Mouse (Mus musculus) adrenal gland, adult 18-20 months (tissue): ENCODE results near the gene Ankib1. TPM values are rescaled to one million over a fixed set of nuclear protein-coding genes. Genes with fewer than 3 reads are reported as not detected.
A peak's percentile ranks its signal among the peaks of the same experiment; 100 is the strongest.
"Not testable (repeated sequence)": the region's sequence is repeated elsewhere in the genome, so short reads cannot be mapped to it uniquely, and the experiment has no call there.

Experiments
- DNase-seq, 2 experiments: peaks; one replicate each; pipeline ENCODE4 v3.0.0; 2021 to 2022; ENCODE audit warnings: low spot score in 2 of 2
- long read RNA-seq, 2 experiments: library from polyadenylated mRNA; stranded (forward); transcript quantifications; one replicate each; pipeline ENCODE4 v2.0.0; 2021
- total RNA-seq, 2 experiments: library from RNA; stranded (reverse); gene quantifications; 1 replicate in 1 of 2; 2 replicates in 1 of 2; pipeline ENCODE4 v1.2.3; 2021

Gene Ankib1
- 10 to 100 TPM; 53.7 to 84.6 TPM for total RNA-seq
- long read RNA-seq, experiment 1, partial matches to known transcripts, result 3 of 10 reads
- long read RNA-seq, experiment 1, other reads (novel, unspliced or antisense), result 7 of 10 reads
- long read RNA-seq, experiment 2, full-length matches to known transcripts, result 6 of 37 reads
- long read RNA-seq, experiment 2, partial matches to known transcripts, result 11 of 37 reads
- long read RNA-seq, experiment 2, other reads (novel, unspliced or antisense), result 20 of 37 reads

DNA sequence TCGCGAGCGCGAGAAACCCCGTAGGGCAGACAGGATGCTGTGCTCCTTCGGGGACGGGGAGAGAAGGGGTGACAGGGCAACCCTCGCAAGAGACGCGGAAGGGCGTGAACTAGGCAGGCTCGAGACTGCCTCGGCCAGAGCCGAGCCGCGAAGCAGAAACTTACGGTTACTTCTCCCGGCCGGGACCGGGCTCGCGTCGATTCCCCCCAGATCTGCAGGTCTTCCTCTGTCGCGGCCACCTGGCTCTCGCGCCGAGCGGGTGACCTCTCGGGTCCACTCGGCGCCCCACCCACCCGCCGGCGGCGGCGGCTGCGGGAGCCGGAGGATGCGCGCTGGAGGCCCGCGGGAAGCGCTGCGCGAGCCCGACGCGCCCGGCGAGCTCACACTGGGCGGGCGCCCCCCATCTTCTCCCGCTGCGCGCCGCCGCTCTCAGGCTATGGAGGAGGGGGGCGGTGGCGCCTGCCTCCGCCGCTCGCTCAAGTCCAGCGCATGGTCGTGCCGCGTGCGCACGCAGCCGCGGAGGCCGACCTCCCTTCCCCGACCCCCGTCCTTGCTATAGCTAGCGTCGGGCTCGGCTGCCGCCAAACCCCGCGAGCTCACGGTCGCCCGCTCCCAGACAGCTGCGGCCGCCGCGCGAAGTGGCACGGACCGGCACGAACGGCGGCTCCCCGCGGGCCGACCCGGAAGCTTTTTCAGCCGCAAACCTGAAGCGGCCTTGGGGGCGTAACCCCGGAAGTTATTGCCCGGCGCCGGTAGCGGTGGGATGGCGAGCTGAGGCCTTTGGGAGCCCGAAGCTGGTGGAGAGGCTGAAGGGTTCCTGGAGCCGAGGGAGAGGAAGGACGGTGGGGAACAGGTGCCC is at the start of gene Ankib1, which contains the start of gene Krit1:
Ankib1 (minus strand) TSS at position 493 of the 859 bp plus-strand sequence.
Krit1 (plus strand) TSS at position 752 of the 859 bp plus-strand sequence.
- peak; percentile 86 to 91 for DNase-seq

DNA sequence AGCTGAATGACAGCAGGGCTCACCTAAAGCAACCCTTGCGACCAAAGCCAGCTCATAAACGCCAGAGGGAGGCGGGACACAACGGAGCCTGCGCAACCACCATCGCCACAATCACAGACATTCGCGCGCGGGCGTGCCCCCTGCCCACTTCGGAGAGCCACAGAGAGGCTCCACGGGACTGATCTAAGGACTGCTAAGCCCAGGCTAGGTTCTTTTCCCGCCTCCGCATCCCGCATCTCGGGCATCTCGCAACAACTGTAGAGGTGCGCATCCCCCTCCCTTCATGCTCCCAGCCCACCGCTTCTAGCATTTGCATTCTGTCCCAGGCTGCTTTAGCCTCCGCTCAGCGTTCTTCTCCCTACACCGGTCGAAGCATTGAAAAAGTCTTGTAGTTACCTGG is 42.3 kb upstream of the Ankib1 start, which contains the start of gene Lrrd1:
Lrrd1 (plus strand) TSS at position 148 of the 400 bp plus-strand sequence.
- no peak for DNase-seq

DNA sequence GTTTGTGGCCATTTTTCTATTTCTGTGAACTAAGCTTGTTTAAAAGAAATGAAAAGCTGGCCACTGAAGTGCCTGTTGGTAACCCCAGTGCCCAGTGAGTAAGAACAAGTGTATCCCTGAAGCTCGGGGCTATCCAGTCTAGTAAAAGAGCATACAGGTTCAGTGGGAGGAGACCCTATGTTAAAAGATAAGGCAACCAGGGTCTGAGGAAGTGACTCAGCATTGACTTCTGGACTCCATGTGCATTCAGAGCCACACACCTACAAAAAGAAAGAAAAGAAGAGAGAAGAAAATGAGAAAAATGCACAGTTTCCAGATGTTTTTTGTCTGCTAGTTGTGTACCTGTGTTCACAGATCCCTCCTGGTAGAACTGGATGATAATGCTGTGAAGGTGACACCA is 31.4 kb upstream of the Ankib1 start:
- no peak for DNase-seq

DNA sequence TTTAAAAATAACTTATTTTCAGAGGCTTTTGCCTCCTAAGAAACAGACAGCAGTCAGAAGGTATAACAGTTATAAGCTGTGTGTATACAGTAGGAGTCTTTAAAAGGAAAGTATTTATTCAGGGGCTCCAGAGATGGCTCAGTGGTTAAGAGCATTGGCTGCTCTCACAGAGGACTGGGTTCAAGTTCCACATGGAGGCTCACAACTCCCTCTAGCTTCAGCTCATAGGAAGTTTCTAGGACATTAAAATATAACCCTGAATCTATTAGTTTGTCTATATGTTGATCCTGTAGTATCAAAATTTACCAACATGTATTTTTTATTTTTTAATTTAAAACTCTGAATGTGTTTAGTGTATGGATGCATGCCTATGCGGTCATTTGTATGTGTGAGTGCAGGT is 5.7 kb upstream of the Ankib1 start:
- no peak for DNase-seq

DNA sequence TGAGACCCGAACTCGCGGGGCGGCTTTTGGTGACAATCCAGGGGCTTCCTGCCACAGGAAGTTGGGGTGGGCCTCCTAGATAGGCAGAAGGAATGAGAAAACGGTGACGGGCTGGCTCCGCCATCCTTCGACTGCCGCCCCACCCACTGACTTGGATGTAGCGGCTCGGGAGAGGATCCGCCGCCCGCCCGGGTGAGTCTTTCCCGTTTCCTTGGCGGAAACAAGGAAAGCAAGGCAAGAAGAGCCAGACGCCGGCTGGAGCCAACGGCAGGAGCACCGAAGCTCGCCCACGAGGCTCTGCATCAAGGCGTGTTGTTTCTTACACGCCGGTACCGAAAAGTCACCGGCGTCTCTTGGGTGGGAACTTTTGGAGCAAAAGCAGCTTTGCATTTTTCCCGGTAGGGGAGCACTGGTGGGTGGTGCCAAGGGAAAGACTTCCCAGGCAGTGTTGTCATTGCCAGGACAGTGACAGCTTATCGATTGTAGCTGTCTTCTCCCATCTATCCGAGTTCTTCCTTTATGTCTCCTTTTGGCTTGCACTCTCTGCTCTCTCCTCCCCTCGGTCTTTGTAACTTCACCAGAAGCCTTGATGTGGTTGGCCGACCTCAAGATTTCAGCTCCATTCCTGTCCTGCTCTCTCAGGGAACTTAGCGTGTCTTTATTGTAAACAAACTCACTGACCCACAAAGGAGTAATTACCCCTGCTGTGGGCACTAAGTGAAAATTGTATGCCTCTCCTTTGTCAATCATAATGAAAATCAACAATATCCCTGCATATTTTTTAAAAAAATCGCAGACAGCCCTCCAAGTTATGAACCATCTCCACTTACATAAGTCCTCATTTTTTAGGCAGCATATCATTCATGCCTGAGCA is 804 bp upstream of the Ankib1 start:
- no peak for DNase-seq

DNA sequence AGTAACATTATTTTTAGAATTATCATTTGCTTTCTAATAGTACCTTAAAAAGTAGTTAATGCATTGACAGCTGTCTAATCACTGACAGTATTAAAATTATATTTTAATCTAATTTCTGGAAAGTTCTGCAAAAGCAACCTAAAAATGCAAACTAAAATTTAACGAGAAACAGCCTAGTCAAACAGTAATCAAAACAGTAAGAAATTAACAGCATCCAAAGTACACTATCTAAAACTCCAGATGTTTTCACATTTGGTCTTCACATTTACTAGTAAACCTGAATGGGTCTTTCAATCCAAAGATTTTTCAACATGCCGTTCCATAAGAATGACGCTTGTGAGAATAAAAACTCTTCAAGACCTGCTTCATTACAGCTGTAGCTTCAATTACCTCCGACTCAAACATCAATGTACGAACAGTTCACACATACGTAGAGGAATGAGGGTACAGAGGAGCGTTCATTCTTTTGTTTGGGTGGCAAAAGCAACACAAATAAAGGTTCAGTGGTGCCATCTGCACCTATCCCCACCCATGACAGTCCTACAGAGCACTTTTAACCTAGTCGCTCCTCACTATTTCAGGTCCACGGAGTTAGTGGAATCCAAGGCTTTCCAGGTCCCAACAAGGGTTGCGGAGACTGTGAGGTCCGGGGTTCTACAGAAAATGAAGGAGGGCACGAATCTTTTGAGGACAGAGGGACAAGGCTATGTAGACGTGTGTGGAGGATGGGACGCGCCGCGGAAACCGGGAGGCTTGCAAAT is 873 bp downstream of the Ankib1 start:
- no peak for DNase-seq

DNA sequence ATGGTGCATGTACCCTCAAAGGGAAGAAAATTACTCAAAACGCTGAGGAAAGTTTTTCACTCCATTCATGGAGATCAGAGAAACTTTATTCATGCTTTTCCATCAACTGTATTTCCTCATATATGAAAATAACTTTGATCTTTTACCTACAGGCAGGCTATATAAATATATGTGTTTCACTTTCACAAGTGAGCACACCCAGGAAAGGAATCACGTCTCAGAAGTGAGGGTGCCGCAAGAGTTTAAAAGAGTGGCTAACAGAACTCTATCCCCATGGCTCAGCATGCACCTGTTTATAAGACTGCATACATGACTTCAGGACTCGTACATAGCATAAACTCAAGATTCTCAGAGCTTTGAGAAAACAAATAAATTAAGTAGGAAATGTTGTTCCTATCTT is 1.8 kb downstream of the Ankib1 start:
- no peak for DNase-seq

DNA sequence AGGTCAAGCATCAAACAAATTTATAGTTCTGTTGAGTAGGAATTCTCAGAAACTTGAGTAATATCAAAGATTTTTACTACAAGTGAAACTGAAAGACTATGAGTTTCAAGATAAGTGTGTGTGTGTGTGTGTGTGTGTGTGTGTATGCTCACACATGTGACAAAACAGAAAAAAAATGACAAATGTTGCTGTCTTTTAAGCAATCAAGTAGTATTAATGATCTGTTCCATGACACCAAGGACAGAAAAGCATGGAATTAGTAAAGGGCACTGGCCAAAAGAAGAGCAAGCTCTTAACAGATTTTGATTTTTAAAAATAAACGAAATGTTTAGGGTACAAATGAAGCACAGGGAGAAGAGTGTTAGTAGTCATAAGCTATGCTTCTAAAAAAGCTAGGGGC is 2.7 kb downstream of the Ankib1 start:
- DNase-seq, result no peak

DNA sequence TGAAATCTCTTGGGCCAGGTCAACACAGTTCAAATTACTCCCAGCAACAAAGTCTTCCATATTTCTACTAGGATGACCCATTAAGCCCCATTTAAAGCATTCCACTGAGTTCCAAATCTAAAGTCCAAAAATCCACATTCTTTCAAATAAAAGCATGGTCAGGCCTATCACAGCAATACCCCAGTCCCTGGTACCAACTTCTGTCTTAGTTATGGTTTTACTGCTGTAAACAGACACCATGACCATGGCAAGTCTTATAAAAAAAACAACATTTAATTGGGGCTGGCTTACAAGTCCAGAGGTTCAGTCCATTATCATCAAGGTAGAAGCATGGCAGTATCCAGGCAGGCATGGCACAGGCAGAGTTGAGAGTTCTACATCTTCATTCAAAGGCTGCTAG is 4.1 kb downstream of the Ankib1 start:
- not testable (repeated sequence) for DNase-seq

DNA sequence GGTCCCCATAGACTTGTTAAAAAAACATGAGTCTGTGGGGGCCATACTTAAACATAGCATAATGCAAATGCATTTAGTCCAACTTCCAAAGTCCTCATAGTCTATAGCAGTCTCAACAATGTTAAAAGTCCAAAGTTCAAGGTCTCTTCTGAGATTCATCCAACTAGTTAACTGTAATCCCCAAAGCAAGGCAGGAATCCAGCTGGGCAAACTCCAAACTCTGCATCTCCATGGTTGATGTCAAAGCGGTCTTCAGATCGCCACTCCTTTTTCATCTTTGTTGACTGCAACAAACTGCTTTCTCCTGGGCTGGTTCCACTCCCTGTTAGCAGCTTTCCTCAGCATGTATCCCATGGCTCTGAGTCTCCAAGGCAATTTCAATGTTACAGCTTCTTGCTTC is 5.6 kb downstream of the Ankib1 start:
- DNase-seq, result not testable (repeated sequence)

DNA sequence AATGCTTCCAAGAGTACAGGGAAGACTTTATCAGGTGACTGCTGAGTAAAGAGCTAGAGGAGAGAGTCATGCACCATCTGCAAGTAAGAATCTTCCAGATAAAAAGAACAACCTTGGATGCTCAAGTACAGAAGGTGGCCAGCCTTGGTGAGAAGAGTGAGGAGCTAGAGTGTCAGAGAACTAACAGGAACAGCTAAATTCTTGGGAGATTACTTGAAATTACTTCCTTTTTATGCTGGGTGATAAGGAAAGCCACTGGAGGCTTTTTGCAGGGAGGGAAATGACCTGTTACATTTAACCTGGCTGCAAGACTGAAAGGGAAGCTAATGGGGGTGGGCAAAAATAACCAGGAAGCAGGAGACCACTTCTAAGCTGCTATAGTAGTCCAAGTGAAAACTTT is 11.7 kb downstream of the Ankib1 start:
- no peak for DNase-seq

DNA sequence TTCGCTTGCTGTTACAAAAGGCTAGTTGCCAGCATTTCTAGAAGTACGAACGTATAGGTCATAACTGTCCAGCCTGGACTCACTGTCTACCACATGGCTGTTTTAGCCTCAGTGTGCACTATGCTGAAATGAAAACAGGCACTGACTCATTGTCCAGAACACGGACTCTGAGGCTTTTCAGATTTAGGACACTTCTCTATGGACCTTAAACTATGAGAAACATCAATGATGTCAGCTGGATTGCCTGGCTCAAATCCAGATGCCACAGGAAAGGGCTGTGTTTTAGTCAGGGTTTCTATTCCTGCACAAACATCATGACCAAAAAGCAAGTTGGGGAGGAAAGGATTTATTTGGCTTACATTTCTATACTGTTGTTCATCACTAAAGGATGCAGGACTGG is 15.2 kb downstream of the Ankib1 start:
- DNase-seq, result peak; percentile 27 to 29

DNA sequence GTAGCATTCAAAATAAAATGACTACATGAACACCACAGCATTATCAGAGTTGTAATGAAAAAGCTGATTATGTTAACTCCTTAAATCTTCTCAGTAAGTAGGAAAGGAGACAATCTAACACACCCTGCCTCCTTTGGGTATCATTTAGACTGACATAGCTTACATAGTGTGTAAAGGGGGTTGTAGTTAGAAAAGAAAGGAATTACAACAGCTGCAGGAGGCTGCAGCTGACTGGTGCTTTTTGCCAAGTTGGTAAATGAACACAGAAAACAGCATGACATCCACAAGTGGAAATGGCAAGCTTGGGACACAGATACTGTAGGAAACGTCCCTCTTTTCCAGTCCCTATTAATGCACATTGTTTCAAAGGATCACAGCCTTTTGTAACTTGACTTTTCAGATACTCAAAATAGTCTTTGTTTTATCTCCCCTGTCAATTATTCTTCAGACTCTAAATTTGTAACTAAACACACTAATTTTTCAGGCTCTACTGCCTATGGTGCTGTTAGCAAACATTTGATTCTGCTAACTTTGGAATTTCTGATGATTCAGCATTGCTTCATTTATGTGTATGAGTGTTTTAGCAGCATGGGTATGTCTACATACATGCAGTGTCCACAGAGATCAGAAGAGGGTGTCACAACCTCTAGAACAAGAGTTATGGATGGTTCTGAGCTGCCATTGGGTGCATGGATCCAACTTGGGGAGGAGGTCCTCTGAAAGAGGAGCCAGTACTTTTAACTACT is 17.8 kb downstream of the Ankib1 start:
- DNase-seq, result no peak

DNA sequence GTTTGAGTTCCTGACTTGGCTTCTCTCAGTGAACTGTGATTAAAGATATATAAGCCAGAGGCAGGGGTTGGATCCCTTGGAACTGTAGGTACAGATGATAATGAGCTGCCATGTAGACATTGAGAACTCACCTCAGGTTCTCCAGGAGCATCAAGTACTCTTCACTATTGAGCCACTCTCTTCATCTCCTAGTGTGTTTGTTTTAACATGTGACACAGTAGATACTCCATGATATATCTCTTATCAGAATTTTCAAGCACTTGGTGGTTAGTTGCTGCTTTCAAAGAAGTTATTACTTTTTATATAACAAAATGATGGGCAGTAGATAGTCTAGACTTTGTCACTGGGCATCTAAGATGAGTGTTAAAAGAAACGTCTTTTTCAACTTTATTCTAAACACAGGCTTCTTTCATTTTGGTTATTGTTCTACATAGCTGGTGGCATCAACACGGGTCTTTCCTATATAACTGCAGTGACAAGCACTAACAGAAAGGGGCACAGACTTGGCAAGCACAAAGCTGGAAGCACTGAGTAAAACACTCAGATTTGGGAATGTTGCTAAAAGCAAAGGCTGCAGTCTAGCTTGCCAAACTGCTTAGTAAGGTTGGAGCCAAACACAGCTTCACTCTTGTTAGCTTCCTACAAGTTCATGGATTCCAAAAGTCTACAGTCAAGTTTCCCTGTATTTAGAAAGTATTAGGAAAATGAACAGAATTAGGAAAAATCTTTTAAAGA is 18.6 kb downstream of the Ankib1 start:
- no peak for DNase-seq

DNA sequence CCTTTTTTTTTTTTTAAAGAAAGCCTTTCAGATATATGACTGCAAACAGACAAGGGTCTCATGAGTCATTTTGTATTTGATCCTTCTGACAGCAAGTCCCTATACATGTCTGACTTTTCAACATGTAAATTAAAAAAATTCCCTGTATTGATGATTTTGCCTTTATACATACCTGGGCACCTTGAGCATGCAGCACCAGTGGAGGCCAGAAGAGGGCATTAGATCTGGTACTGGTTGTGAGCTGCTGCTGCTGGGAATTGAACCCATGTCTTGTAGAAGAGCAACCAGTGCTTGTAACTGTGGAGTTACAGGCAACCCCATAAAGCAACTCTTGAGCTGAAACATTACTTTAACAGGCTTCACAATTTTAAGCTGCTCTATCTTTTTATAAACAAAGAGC is 20.1 kb downstream of the Ankib1 start:
- DNase-seq, result no peak

DNA sequence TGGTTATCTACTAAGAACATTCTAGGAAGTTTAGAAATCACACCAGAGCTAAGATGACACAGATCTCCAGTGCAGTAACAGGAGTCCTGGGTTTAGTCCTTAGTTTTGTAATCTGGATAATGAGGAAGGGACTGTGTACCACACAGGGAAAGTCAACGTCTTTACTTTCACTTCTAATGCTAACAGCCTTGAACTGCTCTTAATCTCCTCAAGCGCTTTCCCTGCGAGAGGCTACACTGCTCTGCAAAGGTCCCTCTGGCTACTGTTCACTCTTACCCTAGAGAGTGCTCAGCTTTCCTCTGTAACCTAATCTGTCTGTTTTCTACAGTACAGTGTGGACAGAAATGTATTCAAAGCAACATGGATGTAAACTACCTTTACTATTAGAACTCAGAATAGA is 30.7 kb downstream of the Ankib1 start:
- no peak for DNase-seq

DNA sequence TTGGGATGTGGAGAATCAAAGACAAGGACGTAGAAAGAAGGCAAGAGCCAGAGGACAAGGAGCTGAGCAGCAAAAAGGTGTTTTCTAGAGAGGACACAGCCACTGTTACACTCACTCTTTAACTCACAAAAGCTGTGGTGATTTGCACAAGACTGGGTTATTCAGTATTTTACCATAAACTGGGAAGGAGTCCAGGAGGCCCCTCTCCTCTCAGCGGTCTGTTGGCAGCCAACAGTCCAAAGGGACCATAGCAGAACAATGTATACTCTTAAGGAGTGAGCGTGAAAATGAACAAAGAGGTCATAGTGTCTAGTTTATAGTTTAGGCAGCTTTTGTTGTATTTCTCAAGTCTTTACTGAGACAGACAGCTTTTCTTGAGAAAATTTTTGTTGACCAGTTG is 31.2 kb downstream of the Ankib1 start:
- no peak for DNase-seq

DNA sequence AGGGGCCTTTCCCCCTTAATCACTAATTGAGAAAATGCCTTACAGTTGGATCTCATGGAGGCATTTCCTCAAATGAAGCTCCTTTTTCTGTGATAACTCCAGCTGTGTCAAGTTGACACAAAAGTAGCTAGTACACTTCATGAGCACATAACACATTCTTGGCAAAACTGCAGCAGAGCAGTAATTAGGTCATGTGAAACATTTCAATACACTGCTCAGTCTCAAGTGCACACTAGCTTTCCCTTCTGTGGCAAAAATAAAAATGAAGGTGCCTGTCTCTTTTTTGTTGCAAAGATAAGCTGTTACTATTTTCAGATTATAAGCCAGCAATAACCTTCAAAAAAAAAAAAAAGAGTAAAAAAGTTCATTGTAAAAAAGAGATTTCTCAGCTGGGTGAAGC is 52.2 kb downstream of the Ankib1 start:
- not testable (repeated sequence) for DNase-seq

DNA sequence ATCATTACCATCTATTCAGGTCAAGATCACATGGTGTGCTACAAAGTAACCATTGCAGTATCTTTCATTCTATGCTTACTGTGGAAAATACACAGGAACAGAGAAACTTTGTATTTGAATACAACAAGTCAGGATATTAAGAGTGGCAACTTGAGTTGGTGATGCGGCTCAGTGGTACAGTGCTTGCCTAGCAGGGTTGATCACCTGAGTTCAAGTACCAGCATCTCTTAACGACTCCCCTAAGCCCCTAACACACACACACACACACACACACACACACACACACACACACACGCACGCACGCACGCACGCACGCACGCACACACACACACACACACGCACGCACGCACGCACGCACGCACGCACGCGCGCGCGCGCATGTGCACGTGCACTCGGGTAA is 69.9 kb downstream of the Ankib1 start:
- not testable (repeated sequence) for DNase-seq
